Mouse (Mus musculus) stomach, postnatal 0 days (tissue): Measurements from ENCODE around the gene Mixl1.

Experiments used
- CTCF ChIP-seq: IDR thresholded peaks from 2 replicates; pipeline ENCODE4 v1.5.1; 2016; ENCODE audit warnings: antibody characterized with exemption, low read depth, mild to moderate bottlenecking, moderate library complexity
- EP300 ChIP-seq: optimal IDR thresholded peaks from 2 replicates; pipeline ENCODE3; 2016; ENCODE audit warnings: antibody characterized with exemption

GRCm38 (mm10) chr1:180718756-180719155, 21.9 kb upstream of the Mixl1 start:
- TF ChIP-seq EP300: no peak
- TF ChIP-seq CTCF: no peak
